Mouse (Mus musculus) lung, adult 2 months (tissue): Measurements from ENCODE around the gene Rem2.

Source experiments
- CTCF ChIP-seq: fragments of 200-500 bp; IDR thresholded peaks from 2 replicates; pipeline ENCODE4 v1.5.1; 2011; ENCODE audit warnings: mild to moderate bottlenecking, low read length, control low read depth; ENCODE audit not compliant: insufficient read depth
- POLR2A ChIP-seq: fragments of 200-500 bp; IDR thresholded peaks from 2 replicates; pipeline ENCODE4 v1.6.1; 2011; ENCODE audit warnings: low read depth, mild to moderate bottlenecking, control low read depth, low read length, borderline replicate concordance; ENCODE audit errors: extremely low read depth

DNA sequence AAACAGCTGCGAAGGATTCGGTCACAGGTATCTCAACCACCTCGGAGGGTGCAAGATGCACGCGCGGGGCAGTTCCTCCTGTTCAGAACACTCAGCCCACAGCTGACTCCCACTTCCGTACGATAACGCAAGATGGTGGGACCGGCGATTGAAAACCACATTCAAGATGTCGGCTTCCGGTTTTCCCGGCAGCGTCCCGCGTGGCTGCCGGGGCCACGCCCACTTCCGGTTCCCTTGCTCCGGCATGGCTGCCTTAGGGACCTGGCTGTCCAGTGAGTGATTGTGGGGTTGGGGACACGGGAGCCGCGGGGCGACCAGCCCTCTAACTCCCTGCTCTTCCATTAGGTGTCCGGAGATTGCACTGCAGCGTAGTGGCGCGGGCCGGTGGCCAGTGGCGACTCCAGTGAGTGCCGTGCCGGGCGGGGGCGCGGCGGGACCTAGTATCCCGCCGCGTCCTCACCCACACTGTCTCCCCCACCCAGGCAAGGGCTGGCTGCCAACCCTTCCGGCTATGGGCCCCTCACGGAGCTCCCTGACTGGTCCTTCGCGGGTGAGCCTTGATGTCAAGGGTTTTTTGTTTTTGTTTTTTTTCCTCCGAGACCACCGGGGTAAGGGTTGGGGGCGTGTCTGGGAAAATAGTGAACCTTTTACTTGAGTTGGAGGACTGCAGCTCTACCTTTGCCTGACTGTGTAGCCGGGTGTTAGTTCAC, 49.1 kb upstream of the Rem2 start, which contains the start of gene Mrpl52:
- TF ChIP-seq POLR2A (peak; percentile 88; the same call in 1 of the 2 replicates), CTCF (no peak)
